Mouse (Mus musculus) fibroblast of lung, adult 2 months (primary cell): ENCODE results near the gene Dnaic1.

Experiments
- DNase-seq: peaks from one replicate; pipeline ENCODE4 v3.0.0-alpha.2; 2011; ENCODE audit warnings: low read depth

The Dnaic1 gene

DNA sequence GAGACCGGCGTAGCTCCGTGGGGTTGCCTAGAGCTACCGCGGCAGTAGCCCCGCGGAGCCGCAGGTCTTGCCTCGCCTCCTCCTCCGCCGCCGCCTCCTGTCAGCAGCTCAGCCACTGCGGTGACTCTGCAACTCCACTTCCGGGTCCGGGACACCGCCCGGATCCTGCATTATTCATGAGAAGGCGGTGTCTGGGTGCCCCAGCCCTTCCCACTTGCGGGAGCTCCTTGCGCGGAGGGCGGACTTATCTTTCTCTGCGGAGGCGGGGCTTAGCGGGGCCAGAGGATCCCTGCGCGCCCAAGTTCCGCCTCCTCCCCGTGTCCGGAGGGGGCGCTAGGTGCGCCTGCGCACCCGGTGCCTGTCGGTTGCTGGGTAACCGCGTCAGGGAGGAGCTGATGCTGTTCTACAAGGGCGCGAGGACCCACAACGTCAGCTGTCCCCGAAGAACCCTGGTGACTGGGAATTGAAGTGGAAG is at the start of gene Dnaic1, which contains the start of gene Fam219a:
Gene Dnaic1, plus strand, starts transcription at position 365 of the 475 bp plus-strand sequence.
Gene Fam219a, minus strand, starts transcription at position 128 of the 475 bp plus-strand sequence.
- peak; percentile 94 for DNase-seq

DNA sequence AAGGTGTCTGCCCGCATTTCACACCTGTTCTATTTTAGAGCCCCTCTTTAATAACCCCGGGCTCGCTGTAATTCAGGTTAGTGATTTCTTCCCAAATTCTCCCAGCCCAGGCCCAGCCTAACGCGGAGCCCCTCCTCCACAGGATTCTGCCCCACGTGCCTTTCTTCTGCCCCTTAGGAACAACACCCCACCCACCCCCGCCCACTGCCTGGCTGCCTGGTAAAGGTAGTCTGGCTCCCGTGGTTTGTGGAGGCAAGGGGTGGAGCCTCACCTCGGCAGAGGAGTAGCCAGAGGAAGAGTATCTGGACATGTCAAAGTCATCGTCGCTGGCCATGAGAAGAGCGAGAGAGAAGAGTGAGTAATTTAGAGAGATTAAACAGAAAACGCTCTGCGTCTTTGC is 48.9 kb upstream of the Dnaic1 start:
- DNase-seq: no peak

DNA sequence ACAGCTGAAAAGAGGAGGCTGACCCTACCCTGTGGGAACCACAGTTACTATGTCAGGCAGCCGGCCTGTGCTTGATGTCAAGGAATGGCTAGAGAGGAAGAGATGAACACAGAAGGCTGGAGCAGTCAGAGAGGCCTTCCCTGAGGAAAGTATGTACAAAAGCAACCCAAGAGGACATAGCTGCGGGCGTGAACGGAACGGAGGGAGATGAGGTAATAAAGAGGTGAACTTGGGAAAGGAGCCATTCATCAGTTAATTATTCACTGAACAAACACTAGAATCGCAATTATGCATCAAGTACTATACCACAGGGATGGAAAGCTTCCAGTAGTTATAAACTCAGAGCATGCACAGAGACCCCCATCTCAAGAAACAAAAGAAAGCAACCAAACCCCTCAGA is 47.4 kb upstream of the Dnaic1 start:
- no peak for DNase-seq

DNA sequence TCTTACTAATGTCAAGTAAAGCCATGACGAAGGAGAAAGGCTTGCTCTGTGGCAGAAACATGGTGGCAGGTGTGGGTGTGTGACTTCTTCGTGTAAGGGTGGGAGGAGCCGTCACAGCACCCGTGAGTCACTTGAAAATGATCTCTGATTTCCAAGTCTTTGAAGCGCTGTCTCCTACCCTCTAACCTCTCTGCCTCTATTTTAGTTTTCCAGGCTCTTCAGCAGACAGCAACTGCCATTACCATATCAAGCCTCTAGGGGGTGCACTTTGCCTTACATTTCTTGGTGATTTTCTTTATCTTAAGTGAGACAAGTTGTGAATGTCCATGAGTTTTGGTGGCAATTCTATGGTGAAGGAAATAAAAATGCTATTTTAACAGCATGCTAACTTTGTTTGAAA is 46.8 kb upstream of the Dnaic1 start:
- DNase-seq: no peak

DNA sequence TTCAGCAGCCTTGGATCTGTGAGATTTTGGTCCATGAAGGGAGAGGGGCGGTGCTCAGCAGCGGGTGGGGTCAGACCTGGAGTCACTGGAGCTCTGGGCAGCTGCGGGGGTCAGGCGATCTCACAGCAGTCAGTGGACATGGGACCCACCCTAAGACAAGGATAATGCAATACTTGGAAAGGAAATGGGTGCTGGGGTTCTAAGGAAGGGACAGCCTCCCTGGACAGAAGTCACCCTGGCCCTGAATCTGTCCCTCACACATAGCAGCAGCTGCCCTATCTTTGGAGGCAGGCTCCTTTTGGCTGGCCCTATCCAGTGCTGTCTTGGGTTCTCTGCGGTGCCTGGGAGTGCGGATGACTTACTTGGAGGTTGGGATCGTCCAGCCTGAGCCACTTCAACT is 45.7 kb upstream of the Dnaic1 start:
- DNase-seq: no peak

DNA sequence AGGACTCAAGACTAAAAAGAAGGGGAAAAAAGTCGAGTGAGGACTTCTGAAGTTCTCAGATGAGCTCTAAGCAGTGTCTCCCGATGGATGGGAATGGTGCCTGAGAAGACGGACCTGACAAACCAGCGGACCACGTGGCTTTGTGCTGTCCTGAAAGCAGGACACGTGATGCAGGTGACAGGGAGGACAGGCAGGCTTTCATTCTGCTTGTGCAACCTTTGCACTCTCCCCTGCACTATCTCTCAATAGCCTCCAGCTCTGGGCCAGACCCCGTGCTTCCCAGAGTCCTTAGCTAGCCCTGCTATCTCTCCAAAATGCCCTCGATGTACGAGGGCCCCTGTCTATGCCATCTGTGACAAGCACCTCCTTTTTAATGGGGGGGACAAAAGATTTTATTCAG is 44.7 kb upstream of the Dnaic1 start:
- DNase-seq: no peak

DNA sequence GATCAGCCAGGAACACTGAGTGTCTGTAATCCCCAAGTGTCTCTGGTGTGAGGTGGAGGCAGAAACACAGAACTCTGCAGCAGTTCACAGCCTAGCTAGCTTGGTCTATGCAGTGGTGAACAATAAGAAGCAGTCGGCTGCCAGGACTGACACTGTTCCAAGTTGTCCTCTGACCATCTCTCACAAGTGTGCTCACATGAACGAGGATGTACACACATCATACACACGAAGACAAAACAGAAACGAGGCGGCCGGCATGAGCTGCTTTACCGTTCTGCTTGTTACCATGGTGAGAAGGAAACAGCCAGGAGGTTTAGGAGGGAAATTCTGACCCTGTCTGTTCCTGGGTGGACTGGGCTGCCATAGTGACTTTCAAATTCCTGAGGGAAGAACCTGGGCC is 43.0 kb upstream of the Dnaic1 start:
- DNase-seq: no peak

DNA sequence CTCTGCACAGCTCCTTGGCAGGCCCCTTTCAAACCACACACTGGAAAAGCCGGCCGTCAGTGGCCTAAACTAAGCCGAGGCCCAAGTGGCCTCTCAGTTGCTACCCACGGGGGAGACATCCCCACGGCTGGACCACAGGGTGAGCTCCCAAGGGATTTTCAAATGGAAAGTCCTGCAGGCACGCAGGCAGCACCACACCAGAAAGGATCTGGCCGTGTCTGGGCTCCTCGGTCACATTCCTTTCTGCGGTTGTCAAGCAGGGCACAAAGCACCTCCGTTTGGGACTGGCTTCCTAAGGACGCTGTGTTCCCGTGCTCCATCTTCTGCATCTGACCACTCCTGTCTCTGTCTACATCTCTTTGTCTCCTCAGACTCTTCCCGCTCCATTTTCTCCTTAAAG is 42.5 kb upstream of the Dnaic1 start:
- no peak for DNase-seq

DNA sequence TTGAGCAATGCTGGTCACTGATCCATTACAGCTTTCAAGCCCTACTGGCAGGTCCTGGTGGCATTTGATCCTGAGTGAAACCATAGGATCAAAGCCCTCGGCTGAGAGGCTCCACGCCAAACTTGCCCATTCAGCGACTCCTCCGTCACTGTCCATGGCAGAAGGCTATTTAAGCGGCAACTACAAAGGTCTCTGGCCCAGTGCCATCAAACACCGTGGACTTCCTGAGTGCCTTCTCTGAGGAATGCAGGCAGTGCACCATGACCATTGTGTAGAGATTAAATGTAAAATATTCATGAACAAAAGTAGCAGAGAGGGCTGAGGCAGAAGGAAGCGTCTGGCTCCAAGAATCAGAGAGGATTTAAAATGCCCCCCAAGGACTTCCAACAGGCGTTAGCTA is 41.6 kb upstream of the Dnaic1 start:
- DNase-seq: no peak

DNA sequence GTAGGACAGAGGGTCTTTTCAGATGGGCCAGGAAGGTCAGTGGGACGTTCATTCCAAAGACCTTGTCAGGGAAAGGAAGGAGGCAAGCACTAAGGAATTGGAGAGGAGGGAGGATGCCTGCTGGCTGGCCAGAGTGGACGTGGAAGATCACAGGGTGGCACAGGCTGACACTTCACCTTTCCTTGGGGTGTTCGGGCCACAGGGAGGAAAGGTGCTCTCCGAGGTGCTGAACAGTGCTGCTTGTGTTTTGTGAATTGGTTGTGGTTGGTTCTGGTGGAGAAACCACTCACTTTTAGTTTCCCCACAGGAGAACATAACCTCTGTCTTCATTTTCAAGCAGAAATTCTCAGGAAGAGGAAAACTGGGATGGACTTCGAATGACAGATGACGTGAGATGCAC is 37.2 kb upstream of the Dnaic1 start:
- no peak for DNase-seq

DNA sequence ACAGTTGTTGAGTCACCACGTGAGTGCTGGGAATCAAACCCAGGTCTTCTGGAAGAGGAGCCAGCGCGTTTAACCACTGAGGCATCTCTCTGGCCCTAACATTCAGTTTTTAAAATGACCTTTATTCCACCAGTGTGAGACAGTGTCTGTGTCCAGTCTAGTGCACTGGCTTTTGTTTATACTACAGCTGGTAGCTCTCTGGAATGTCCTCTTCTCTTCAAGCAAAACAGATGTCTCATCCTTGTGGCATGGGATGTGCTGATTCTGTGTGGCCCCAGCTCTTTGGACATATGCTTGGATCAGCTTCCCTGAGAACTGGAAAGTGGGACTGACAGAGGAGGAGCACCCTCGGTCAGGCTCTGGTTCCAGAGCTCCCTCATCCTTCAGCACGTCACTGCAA is 34.7 kb upstream of the Dnaic1 start:
- no peak for DNase-seq

DNA sequence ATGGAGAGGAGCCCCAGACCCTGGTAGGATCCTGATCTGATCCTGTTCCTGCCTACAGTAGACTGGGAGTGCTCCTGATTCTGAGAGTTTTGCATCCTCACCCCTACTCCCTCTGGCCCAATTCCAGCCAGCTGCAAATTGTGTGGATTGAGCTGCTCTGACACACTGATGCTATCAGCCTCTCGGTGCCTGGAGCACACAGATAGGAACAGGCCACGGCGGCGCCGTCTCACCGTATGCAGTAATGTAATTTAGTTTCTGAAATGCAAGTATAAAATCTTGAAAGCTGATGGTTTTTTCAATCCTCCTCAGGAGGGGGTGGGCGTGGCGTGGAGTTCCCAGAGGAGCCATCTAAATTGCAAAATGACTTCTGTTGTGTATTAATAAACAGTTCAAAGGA is 27.4 kb upstream of the Dnaic1 start:
- DNase-seq: no peak

DNA sequence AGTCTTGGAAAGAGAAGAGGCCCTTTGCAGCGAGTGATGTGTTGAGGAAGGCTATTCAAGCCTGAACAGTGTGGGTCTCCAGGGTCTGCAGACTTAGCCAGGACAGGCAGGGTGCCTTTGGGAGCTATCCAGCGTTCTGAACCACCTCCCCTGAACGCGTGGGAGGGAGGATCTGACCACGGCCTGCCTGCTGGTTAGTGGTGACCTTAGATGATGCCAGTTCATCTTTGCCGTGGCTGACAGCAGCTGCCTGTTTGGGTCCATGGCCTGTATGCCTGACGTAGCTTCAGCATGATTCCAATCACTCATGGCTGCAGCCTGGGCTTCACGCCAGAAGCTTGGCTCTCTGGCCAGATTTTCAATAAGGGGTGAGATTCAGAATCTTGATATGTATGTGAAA is 23.6 kb upstream of the Dnaic1 start:
- no peak for DNase-seq

DNA sequence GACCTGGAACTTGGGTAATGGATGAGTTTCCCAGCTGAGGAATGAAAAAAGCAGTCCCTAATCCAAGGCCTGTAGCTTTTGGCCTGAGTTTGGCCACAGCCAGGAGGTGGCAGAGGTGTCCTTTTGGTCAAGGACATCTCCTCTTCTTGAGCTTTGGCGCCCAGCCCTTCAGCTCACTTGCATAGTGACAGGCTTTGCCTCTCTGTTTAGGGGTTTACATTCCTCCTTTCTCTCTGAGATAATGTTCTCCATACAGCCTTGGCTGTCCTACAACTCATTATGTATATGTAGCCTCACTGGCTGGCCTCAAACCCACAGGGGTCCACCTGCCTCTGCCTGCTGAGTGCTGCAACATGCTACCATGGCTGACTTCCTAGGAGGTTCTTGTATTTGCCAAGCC is 22.5 kb upstream of the Dnaic1 start:
- no peak for DNase-seq

DNA sequence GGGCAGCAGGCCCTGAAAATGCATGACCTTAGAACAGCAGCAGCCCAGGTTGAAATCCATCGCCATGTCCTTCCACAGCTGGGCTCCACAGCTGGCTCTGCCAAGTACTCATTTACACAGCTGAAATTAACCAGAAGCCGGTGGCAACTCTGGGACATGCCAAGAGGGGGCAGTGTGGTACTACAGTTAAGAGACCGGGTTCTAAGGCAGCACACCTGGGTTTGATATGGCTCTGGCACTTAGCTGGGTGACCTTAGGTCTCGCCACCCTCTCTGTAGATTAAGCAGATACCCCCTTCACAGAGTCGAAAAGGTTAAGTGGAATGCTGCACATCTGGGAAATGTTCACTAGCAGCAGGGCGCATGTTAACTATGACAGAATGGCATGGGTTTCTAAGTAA is 17.0 kb upstream of the Dnaic1 start:
- peak; percentile 57 for DNase-seq

DNA sequence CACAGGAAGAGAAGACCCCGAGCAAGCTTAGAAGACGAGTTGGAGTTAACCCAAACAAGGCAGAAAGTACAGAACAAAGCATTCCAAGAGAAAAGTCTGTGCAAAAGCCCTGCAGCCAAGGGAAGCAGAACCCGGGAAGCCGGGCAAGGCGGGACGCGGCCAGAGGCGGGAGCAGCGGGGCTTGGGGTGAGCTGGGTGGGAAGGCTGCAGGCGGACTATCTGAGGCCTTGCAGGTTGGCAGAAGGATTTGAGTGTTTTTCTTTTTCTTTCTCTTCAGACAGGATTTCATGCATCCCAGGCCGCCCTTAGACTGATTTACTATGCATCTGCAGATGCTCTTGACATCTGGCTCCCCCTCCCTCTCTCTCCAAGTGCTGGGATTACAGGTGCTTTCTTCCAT is 16.5 kb upstream of the Dnaic1 start:
- DNase-seq: no peak

DNA sequence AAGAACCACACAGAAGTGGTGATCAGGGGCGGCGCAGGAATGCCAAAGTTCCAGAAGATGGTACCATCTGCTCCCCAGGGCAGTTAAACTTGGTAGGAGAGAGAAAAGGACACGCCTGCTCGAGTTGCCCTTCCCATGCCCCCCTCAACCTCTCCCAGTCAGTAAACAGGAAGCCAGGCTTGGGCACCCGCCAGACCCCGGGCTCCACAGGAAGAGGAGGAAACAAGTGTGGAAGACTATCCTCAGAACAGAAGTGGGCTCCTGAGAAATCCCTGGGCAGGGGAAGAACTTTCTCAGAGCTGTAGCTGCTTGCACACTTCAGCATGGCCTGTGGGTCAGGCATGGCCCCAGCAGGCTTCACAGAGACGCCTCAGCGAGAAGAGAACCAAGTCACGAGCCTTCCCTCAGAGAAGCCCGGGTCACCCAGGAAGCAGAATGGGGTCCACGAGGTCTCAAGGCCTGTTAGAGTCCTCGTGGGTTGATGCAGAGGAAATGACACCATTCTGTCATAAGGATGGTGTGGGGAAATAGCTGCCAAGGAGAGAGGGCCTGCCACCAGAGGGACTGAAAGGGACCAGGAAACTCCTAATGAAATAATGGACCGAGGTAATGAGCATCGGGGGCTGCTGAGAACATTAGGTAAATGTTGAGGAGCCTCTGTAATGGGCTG is 14.4 kb upstream of the Dnaic1 start:
- DNase-seq: no peak

DNA sequence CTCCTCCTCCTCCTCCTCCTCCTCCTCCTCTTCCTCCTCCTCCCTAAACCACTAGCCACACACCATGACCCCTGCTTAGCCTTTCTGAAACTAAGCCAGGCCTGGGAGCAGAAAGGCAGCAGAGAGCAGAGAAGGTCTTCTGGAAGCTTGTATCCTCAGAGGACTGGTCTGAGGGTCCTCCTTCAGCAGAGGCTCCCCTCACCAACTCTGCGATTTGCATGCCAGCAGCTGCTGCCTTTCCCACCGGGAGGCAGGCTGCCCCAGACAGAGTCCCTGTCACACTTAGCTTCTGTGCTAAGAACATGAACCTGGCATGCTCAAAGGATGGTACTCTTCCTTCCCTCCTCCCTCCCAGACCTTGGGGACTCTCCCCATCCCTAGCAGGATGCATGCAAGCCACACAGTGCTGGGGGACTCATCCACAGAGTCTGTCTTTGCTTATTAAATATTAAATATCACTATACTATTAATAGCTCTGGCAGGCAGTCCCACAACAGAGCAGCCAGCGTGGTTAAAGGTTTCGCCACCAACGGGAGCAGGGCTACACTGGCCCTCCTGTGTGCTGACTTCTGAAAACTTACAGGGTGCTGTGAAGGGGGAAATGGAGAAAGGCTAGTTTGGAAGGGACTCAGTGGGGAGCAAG is 13.1 kb upstream of the Dnaic1 start:
- DNase-seq: no peak

DNA sequence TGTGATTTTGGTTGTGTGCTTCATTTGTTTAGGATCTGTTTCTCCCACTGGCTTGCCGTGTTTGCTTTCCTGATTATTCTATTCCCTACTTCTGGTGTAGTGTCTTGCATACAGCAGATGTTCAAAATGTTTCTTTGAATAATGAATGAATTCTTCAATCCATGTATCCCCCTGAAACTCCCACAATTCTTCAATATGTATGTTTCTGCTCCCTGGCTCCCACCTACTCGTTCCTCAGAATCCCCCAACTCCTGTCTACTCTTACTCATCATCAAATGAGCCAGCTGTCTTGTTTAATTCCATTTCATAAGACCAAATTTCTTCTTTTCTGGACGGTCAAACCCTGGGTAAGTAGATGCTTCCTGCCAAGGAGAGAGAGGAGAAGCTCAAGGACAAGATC is 12.5 kb upstream of the Dnaic1 start:
- no peak for DNase-seq

DNA sequence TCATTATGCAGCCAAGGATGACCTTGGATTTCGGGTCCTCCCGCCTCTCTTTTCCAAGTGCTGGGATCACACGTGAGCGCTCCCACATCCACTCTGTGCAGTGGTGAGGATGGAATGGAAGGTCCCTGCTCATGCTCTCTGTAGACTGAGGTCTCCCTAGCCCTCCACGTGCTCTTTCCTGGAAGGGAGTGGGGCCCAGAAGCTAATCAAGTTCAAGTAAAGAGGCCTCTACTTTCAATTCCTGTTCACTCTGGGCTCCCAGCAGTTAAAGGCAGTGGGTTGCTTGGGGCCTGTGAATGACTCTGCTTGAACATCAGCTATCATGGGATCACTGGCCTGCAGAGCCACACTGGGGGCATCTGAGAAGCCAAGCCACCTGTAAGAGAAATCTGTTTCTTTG is 6.3 kb upstream of the Dnaic1 start:
- no peak for DNase-seq

DNA sequence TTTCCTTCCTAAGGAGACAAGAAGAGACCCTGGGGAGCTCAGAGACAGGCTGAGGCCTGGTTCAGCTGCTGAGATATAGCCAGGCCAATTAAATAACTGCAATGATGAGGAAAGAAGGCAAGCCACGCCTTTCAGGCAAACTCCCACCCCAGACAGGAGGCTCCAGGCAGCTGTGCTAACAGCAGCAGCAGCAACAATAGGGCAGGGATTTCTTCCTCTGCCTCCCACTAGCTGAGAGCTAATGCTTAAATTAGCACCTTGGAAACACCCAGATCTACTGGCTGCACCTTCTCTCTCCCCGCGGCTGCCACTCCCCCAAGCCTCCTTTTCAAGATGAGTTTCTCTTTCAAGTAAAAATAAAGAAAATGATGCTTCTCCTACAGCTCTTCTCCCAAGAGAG is 3.5 kb upstream of the Dnaic1 start:
- no peak for DNase-seq

DNA sequence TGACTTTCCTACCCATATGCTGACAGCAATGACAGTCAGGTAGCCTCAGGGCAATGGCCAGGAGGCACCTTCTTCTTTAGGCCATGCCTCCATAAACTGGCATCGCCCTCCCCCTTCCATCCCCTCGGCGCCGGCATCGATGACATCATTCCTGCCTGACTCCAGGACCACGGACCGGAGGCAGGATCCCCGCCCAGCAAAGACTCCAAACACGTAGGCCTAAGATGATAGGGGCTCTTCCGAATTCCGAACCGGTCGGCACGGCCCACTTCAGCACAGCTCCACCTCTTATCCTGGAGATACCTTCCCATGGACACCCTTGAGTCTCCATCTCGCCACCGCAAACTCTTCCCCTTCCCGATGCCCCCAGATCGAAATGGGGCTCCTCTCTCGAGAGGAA is 1.3 kb upstream of the Dnaic1 start:
- no peak for DNase-seq

DNA sequence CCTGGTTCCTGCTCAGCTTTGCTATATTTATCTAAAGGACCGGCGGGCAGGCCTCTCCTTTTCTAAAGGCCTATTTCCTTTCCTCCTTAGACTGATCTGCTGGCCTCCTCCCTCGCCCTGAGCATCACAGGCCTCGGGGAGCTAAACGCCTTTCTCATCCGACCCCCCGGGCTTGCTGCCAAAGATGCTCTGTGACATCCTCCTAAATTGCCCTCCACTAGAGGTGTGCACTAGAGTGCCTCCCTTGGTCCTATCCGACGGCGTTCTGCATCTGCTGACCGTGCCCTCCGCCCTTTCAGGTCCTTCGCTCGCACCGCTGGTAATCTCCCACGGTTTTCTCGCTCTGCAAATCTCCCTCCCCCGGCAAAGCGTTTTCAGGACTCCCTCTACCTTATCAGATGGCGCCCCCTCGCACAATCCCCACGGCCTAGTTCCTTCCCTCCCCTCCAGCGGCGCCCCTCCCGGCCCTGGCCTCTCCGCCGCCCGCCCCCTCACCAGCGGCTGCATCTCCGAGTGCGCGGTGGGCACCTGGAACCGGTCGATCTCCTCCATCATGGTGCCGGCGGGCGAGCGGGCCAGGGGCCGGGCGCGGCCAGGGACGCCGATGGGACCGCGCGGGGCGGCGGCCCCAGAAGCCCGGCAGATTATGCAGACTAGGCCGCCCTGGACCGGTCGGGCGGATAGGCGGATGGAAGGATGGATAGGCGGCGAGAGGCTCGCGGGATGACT is 729 bp upstream of the Dnaic1 start:
- no peak for DNase-seq
